Comparison of ENCODE assay signal across 8 mouse cellular contexts in the genomic region with DNA sequence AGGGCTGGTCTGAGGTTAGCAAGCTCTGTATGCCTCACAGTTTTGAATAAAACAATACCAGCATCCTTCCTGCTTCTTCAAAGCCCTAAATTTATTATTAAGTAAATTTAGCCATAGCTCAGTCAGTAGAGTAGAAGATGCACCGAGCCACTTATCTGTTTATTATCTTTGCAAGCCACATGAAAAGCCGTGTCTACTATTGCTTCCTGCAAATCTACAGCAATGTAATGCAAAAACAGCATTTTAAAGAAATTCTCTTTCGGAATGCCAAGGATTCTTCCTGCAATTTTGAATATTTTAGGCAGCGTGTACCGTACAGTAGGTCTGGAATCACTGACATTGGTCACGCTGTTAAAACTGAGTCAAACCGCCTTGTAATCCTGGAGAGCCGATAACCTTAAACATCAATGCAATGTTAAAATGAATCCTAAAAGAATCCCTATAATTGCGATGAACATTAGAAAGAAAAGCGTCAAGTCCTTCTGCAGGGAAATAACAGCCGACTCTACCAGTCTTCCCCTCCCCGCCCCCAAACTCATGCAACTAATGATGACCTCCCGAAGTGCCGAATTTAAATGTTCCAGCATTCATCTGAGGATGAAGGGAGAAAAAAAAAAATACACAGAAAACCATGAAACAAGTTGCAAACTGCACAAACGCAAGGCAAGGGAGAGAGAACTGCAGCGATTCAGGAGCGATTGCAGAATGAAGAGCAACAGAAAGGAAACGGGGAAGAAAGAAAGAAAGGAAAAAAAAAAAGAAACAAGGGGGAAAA. TPM values are rescaled to one million over a fixed set of nuclear protein-coding genes. Genes with fewer than 3 reads are reported as not detected.
DNase-seq lines count a peak whose midpoint lies in the region; ATAC-seq lines count a peak whose summit lies in the region.

No protein-coding gene starts in this region.

- H3K4me1 ChIP-seq in kidney, embryonic 15.5 days: peaks cover 12% of the 10 kb centered on the region; the same call in 1 of the 2 replicates
- H3K4me1 ChIP-seq in hindbrain, embryonic 11.5 days (replicated peaks; ENCODE audit: control insufficient read depth, insufficient read depth, low read length): peaks cover 3% of the 10 kb centered on the region
- H3K4me1 ChIP-seq in midbrain, embryonic 13.5 days (replicated peaks): peaks cover 28% of the 10 kb centered on the region

- no peak for DNase-seq in kidney, postnatal 25 days
- peak; percentile 52 for DNase-seq in embryo, embryonic 10.5 days (ENCODE audit: low spot score)
- DNase-seq in hindbrain, embryonic 11.5 days (ENCODE audit: low spot score): peak; percentile 44
- no peak for DNase-seq in adrenal gland, postnatal 14 days
- no peak for DNase-seq in adipocyte (ENCODE audit: low spot score)
- no peak for DNase-seq in gastrocnemius, adult 18-20 months (ENCODE audit: low spot score)

- H3K9ac ChIP-seq in kidney, embryonic 15.5 days: 0 out of 2 replicates have a peak overlapping the region, but pooled peaks have one; percentile 56
- peak overlapping the region; percentile 76 for H3K9ac ChIP-seq in hindbrain, embryonic 11.5 days (ENCODE audit: low read depth, low read length)
- peak overlapping the region; percentile 86 for H3K9ac ChIP-seq in midbrain, embryonic 13.5 days (replicated peaks)

- H3K27me3 ChIP-seq in kidney, embryonic 15.5 days: peaks cover 47% of the 10 kb centered on the region
- peaks cover 2% of the 10 kb centered on the region; the same call in 1 of the 2 replicates for H3K27me3 ChIP-seq in hindbrain, embryonic 11.5 days (ENCODE audit: control insufficient read depth, insufficient read depth, low read length)
- 0 out of 2 replicates have a peak, but pooled peaks cover 3% of the 10 kb centered on the region for H3K27me3 ChIP-seq in midbrain, embryonic 13.5 days

- peak overlapping the region; percentile 96 for H3K4me2 ChIP-seq in kidney, embryonic 15.5 days
- peak overlapping the region; percentile 86 for H3K4me2 ChIP-seq in hindbrain, embryonic 11.5 days (replicated peaks; ENCODE audit: low read depth, low read length)
- peak overlapping the region; percentile 77 for H3K4me2 ChIP-seq in midbrain, embryonic 13.5 days (replicated peaks)

- no peaks in the 10 kb centered on the region for H3K9me3 ChIP-seq in kidney, embryonic 15.5 days (replicated peaks)
- no peaks in the 10 kb centered on the region for H3K9me3 ChIP-seq in hindbrain, embryonic 11.5 days (ENCODE audit: control insufficient read depth, low read length)
- H3K9me3 ChIP-seq in midbrain, embryonic 13.5 days: no peaks in the 10 kb centered on the region

- 7% methylated on average over 18 of the region's 18 CpGs for WGBS in kidney, embryonic 15.5 days
- WGBS in hindbrain, embryonic 11.5 days: 12% methylated on average over 18 of the region's 18 CpGs
- WGBS in midbrain, embryonic 13.5 days: 6% methylated on average over 18 of the region's 18 CpGs

- H3K36me3 ChIP-seq in kidney, embryonic 15.5 days: no peaks in the 10 kb centered on the region
- H3K36me3 ChIP-seq in hindbrain, embryonic 11.5 days (ENCODE audit: control insufficient read depth, insufficient read depth, low read length): no peaks in the 10 kb centered on the region
- H3K36me3 ChIP-seq in midbrain, embryonic 13.5 days: no peaks in the 10 kb centered on the region

- no peak overlapping the region for H3K27ac ChIP-seq in kidney, embryonic 15.5 days
- no peak overlapping the region for H3K27ac ChIP-seq in hindbrain, embryonic 11.5 days (ENCODE audit: low read depth, low read length)
- H3K27ac ChIP-seq in midbrain, embryonic 13.5 days: peak overlapping the region; percentile 98

- no peak for ATAC-seq in kidney, embryonic 15.5 days (replicated peaks; ENCODE audit: low FRiP score)
- ATAC-seq in hindbrain, embryonic 11.5 days (ENCODE audit: low FRiP score): no peak
- ATAC-seq in midbrain, embryonic 13.5 days: no peak

- peak overlapping the region; percentile 79 for H3K4me3 ChIP-seq in kidney, embryonic 15.5 days (replicated peaks)
- H3K4me3 ChIP-seq in hindbrain, embryonic 11.5 days (ENCODE audit: low read depth, low read length): peak overlapping the region; percentile 66
- peak overlapping the region; percentile 66 for H3K4me3 ChIP-seq in midbrain, embryonic 13.5 days (replicated peaks)

RNA-seq across cellular contexts. Expression of a gene that starts 0.6 kb away (rescaled TPM):
- 0.73 and 0.78 TPM in 2 replicates for polyA plus RNA-seq in kidney, embryonic 15.5 days (2015; fragmentation: Nextera tagmentation; extraction: Ambion mirVana)
- polyA plus RNA-seq in hindbrain, embryonic 11.5 days (2014; fragmentation: Nextera tagmentation; extraction: Ambion mirVana): 7.6 and 9.0 TPM in 2 replicates
- polyA plus RNA-seq in midbrain, embryonic 13.5 days (2015; fragmentation: Nextera tagmentation; extraction: Ambion mirVana): 47.3 and 50.4 TPM in 2 replicates
- total RNA-seq in adrenal gland, postnatal 14 days (2021): 0.41 and 0.68 TPM in 2 replicates
- total RNA-seq in gastrocnemius, adult 18-20 months (2021): under 1 TPM; 0.32 to 0.59 TPM

Comparison
In these comparisons a context has a peak if more than half of its experiments do, and no peak if none do; other contexts are left out.
1. DNase-seq: peak in embryo, embryonic 10.5 days (single experiment) and hindbrain, embryonic 11.5 days (single experiment); none in kidney, postnatal 25 days (0 of 2), adrenal gland, postnatal 14 days (single experiment), adipocyte (single experiment) and gastrocnemius, adult 18-20 months (single experiment).
2. Peak in every context shown above with its lines, with median percentiles within 50 percentile points of each other: H3K4me2 ChIP-seq, H3K4me3 ChIP-seq and H3K9ac ChIP-seq.